Mouse (Mus musculus): ENCODE results near the gene Sumf1. TPM values are rescaled to one million over a fixed set of nuclear protein-coding genes. Genes with fewer than 3 reads are reported as not detected.

Gene Sumf1
- polyA plus RNA-seq, 1 experiment from 2014 or later, result 12.2 TPM

DNA sequence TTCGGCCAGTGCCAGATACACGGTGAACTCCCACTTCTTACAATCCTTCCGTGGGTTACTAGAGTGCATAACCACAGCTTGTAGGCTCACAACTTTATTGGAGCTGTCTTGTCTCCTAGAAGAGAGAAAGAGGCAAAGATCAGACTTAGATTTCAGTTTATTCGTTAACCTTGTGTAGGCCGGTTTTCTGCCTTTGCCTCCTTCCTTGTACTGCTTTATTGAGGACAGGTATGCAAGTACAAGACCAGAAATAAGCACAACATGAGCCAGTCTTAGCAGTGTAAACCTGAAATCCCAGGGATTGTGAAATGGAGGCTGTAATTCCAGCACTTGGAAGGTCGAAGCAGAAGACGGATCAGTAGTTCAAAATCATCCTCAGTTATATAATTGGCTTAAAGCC is 12.9 kb upstream of the Sumf1 start:
- 90% methylated on average over 7 of the region's 7 CpGs for WGBS
- DNase-seq (ENCODE audit: low spot score), result no peak
- Histone ChIP-seq H3K4me3 (no peak overlapping the region), H3K36me3 (replicated peaks) (no peaks in the 10 kb centered on the region), H3K4me1 (no peaks in the 10 kb centered on the region), H3K27ac (replicated peaks) (no peak overlapping the region), H3K9me3 (0 out of 2 replicates have a peak, but pooled peaks cover 3% of the 10 kb centered on the region), H3K27me3 (replicated peaks; ENCODE audit: low read depth, poor library complexity, severe bottlenecking) (no peaks in the 10 kb centered on the region)

DNA sequence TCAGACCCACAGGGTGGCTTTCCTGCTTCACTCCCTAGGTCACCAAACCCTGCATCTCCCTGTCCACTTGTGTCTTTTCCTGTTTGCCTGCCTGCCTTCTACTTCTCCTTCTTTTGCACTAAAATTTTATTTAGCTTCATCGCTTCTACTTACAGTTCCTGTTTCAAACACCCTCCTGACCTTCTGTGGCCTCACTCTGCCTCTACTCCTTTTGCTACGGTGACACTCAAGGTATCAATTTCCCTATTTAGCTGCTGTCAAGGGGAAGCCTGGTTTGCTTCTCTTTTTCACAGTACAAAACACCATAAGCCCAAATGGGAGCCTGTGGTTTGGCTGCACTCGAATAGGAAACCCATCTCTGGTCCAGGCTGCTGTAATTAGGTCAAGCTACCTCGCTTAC is 11.7 kb upstream of the Sumf1 start:
- no peak for DNase-seq (ENCODE audit: low spot score)
- no peaks in the 10 kb centered on the region for H3K36me3 ChIP-seq (replicated peaks)
- WGBS, result 72% methylated on average over 4 of the region's 4 CpGs

DNA sequence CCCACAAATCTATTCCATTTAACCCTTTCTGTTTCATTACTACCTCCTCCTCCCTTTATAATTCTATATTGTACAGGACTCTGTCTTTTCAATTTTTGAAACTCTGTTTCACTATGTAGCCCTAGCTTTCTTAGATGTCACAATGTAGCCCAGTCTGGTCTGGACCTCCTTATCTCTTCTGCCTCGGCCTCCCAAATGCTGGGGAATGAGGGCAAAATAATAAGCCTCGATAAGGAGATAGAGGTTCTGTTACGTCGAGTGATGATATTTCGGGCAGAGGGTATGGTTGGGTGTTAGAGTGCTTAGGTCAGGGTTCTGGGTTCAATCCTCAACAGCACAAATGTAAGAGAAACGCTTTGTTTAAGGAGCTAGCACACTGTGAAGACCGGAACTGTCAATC is 11.3 kb upstream of the Sumf1 start:
- 80% methylated on average over 7 of the region's 7 CpGs for WGBS
- no peak for DNase-seq (ENCODE audit: low spot score)
- H3K27ac ChIP-seq (replicated peaks), result no peak overlapping the region

More for the DNA sequence above, 11.7 kb upstream of the Sumf1 start:
- H3K27me3 ChIP-seq (replicated peaks; ENCODE audit: low read depth, poor library complexity, severe bottlenecking), result no peaks in the 10 kb centered on the region
- no peak overlapping the region for H3K27ac ChIP-seq (replicated peaks)
- H3K4me3 ChIP-seq, result no peak overlapping the region
- no peaks in the 10 kb centered on the region for H3K4me1 ChIP-seq
- H3K9me3 ChIP-seq, result 0 out of 2 replicates have a peak, but pooled peaks cover 3% of the 10 kb centered on the region

DNA sequence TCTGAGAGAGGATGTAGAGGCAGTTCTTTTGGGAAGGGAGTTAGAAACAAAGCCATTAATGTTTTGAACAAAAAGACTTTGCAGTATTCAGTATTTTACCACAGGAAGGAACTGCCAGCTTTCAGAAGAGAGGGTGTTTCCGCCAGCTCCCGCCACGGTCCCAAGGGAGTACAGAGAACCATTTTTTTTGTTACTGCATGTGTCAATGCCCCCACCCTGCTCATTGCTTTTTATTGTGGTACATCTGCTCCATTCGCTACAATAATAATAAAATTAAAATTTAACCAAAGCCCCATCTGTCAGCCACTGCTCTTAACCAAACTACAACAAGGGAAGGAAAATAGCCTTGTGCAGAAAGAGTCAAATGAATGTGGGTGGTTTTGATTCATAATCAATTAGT is 7.2 kb upstream of the Sumf1 start:
- Histone ChIP-seq H3K27ac (replicated peaks) (no peak overlapping the region), H3K4me3 (no peak overlapping the region), H3K4me1 (no peaks in the 10 kb centered on the region), H3K27me3 (replicated peaks; ENCODE audit: low read depth, poor library complexity, severe bottlenecking) (peaks cover 4% of the 10 kb centered on the region), H3K9me3 (no peaks in the 10 kb centered on the region), H3K36me3 (replicated peaks) (no peaks in the 10 kb centered on the region)
- DNase-seq (ENCODE audit: low spot score), result no peak
- WGBS, result 78% methylated on average over 4 of the region's 4 CpGs

More for the DNA sequence above, 11.3 kb upstream of the Sumf1 start:
- H3K9me3 ChIP-seq, result 0 out of 2 replicates have a peak, but pooled peaks cover 3% of the 10 kb centered on the region
- no peak overlapping the region for H3K4me3 ChIP-seq
- H3K27me3 ChIP-seq (replicated peaks; ENCODE audit: low read depth, poor library complexity, severe bottlenecking), result no peaks in the 10 kb centered on the region
- no peaks in the 10 kb centered on the region for H3K4me1 ChIP-seq
- H3K36me3 ChIP-seq (replicated peaks), result no peaks in the 10 kb centered on the region

- no peak overlapping the region for H3K4me3 ChIP-seq
- WGBS, result 94% methylated on average over 1 of the region's 1 CpGs
- peaks cover 4% of the 10 kb centered on the region for H3K27me3 ChIP-seq (replicated peaks; ENCODE audit: low read depth, poor library complexity, severe bottlenecking)
- no peaks in the 10 kb centered on the region for H3K36me3 ChIP-seq (replicated peaks)
- H3K9me3 ChIP-seq, result no peaks in the 10 kb centered on the region
- no peak for DNase-seq (ENCODE audit: low spot score)
- no peaks in the 10 kb centered on the region for H3K4me1 ChIP-seq
- no peak overlapping the region for H3K27ac ChIP-seq (replicated peaks)
Measured at GRCm38 (mm10) chr6:108190690-108191089, 5.3 kb upstream of the Sumf1 start.

GRCm38 (mm10) chr6:108185685-108186009 is 265 bp upstream of the Sumf1 start:
- no peaks in the 10 kb centered on the region for H3K9me3 ChIP-seq
- WGBS, result 23% methylated on average over 4 of the region's 4 CpGs

GRCm38 (mm10) chr6:108179087-108179486 is 6.3 kb downstream of the Sumf1 start:
- WGBS, result 90% methylated on average over 2 of the region's 2 CpGs
- Histone ChIP-seq H3K27ac (replicated peaks) (no peak overlapping the region), H3K4me1 (peaks cover 2% of the 10 kb centered on the region; the same call in 1 of the 2 replicates), H3K36me3 (replicated peaks) (peaks cover 18% of the 10 kb centered on the region), H3K9me3 (no peaks in the 10 kb centered on the region), H3K4me3 (no peak overlapping the region), H3K27me3 (replicated peaks; ENCODE audit: low read depth, poor library complexity, severe bottlenecking) (no peaks in the 10 kb centered on the region)
- DNase-seq (ENCODE audit: low spot score), result no peak

More at GRCm38 (mm10) chr6:108185685-108186009, 265 bp upstream of the Sumf1 start:
- Histone ChIP-seq H3K4me3 (peak overlapping the region; percentile 90), H3K27me3 (replicated peaks; ENCODE audit: low read depth, poor library complexity, severe bottlenecking) (peaks cover 4% of the 10 kb centered on the region), H3K4me1 (peaks cover 11% of the 10 kb centered on the region), H3K27ac (replicated peaks) (peak overlapping the region; percentile 87), H3K36me3 (replicated peaks) (no peaks in the 10 kb centered on the region)
- DNase-seq (ENCODE audit: low spot score), result no peak

- Histone ChIP-seq H3K9me3 (no peaks in the 10 kb centered on the region), H3K27me3 (replicated peaks; ENCODE audit: low read depth, poor library complexity, severe bottlenecking) (no peaks in the 10 kb centered on the region), H3K27ac (replicated peaks) (no peak overlapping the region), H3K4me1 (no peaks in the 10 kb centered on the region), H3K36me3 (replicated peaks) (peaks cover 44% of the 10 kb centered on the region), H3K4me3 (no peak overlapping the region)
- WGBS, result 90% methylated on average over 3 of the region's 3 CpGs
- no peak for DNase-seq (ENCODE audit: low spot score)
Measured at GRCm38 (mm10) chr6:108174181-108174580, 11.2 kb downstream of the Sumf1 start.

DNA sequence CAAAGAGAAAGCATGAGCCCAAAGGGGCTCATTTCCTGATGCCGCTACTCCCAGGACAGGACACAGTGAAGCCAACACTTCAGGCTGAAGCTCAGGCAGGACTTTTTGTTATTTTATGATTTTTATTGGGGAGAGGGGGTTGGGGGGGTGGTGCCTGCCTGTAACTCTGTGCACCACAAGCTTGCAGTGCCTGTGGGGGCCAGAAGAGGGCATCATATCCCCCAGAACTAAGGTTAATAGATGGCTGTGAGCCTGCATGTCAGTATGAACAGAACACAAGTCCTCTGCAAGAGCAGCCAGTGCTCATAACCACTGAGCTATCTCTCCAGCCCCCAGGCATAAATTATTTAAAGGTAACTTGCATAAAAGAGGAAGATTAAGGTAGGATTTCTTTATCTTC is 13.2 kb downstream of the Sumf1 start:
- Histone ChIP-seq H3K4me1 (no peaks in the 10 kb centered on the region), H3K27me3 (replicated peaks; ENCODE audit: low read depth, poor library complexity, severe bottlenecking) (no peaks in the 10 kb centered on the region), H3K4me3 (no peak overlapping the region), H3K27ac (replicated peaks) (no peak overlapping the region), H3K9me3 (no peaks in the 10 kb centered on the region), H3K36me3 (replicated peaks) (peaks cover 49% of the 10 kb centered on the region)
- DNase-seq (ENCODE audit: low spot score), result no peak
- WGBS, result 98% methylated on average over 1 of the region's 1 CpGs

- H3K4me1 ChIP-seq, result no peaks in the 10 kb centered on the region
- peaks cover 37% of the 10 kb centered on the region for H3K36me3 ChIP-seq (replicated peaks)
- WGBS, result 94% methylated on average over 3 of the region's 3 CpGs
- DNase-seq (ENCODE audit: low spot score), result no peak
- H3K27me3 ChIP-seq (replicated peaks; ENCODE audit: low read depth, poor library complexity, severe bottlenecking), result no peaks in the 10 kb centered on the region
- H3K4me3 ChIP-seq, result no peak overlapping the region
- H3K27ac ChIP-seq (replicated peaks), result no peak overlapping the region
- no peaks in the 10 kb centered on the region for H3K9me3 ChIP-seq
Measured at GRCm38 (mm10) chr6:108169466-108169865, 15.9 kb downstream of the Sumf1 start.

DNA sequence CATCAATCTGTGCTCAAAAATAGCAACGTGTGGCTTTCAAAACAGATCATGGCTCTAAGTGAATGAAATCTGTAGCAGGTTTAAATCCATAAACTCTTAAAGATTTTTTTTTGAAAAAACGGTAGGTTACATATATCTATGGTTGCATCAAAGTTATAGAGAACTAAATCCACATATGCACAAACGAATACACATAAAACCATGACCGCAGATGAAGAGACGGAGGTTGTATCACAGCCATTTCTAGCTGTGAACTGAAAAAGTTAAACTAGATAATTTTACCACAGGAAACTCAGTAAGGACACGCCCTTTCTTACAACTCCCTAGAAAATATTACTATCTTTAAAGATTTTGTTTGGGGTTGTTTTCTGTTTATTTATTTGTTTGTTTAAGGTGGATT is 16.7 kb downstream of the Sumf1 start:
- H3K4me1 ChIP-seq, result no peaks in the 10 kb centered on the region
- H3K27me3 ChIP-seq (replicated peaks; ENCODE audit: low read depth, poor library complexity, severe bottlenecking), result no peaks in the 10 kb centered on the region
- H3K9me3 ChIP-seq, result no peaks in the 10 kb centered on the region
- 92% methylated on average over 6 of the region's 6 CpGs for WGBS
- no peak overlapping the region for H3K4me3 ChIP-seq
- H3K36me3 ChIP-seq (replicated peaks), result peaks cover 34% of the 10 kb centered on the region
- H3K27ac ChIP-seq (replicated peaks), result no peak overlapping the region
- no peak for DNase-seq (ENCODE audit: low spot score)

GRCm38 (mm10) chr6:108167946-108168680 is 17.3 kb downstream of the Sumf1 start:
- H3K4me3 ChIP-seq, result no peak overlapping the region

GRCm38 (mm10) chr6:108165598-108165997 is 19.8 kb downstream of the Sumf1 start:
- DNase-seq (ENCODE audit: low spot score), result no peak
- Histone ChIP-seq H3K4me3 (no peak overlapping the region), H3K4me1 (peaks cover 10% of the 10 kb centered on the region), H3K27ac (replicated peaks) (no peak overlapping the region), H3K36me3 (replicated peaks) (peaks cover 11% of the 10 kb centered on the region), H3K9me3 (no peaks in the 10 kb centered on the region), H3K27me3 (replicated peaks; ENCODE audit: low read depth, poor library complexity, severe bottlenecking) (no peaks in the 10 kb centered on the region)
- 89% methylated on average over 2 of the region's 2 CpGs for WGBS

More at GRCm38 (mm10) chr6:108167946-108168680, 17.3 kb downstream of the Sumf1 start:
- DNase-seq (ENCODE audit: low spot score), result no peak
- Histone ChIP-seq H3K27ac (replicated peaks) (no peak overlapping the region), H3K4me1 (no peaks in the 10 kb centered on the region), H3K27me3 (replicated peaks; ENCODE audit: low read depth, poor library complexity, severe bottlenecking) (no peaks in the 10 kb centered on the region), H3K36me3 (replicated peaks) (peaks cover 28% of the 10 kb centered on the region), H3K9me3 (no peaks in the 10 kb centered on the region)
- WGBS, result 78% methylated on average over 7 of the region's 7 CpGs

Measured in embryonic facial prominence, embryonic 10.5 days (tissue).